ENCODE assay signal across 13 mouse cellular contexts in genomic region chr10:74854991-74855664, GRCm38 (mm10).
DNase-seq lines count a peak whose midpoint lies in the region; ATAC-seq and TF ChIP-seq lines count a peak whose summit lies in the region.
"Had no signal": no experiment of that assay in that cellular context is flagged by ENCODE, and none has a peak within 500 bp of the region (broad histone marks: within the 10 kb centered on the region; RNA-seq: fewer than 3 reads in every experiment).

No protein-coding gene starts in this region.

- TF ChIP-seq CTCF in forebrain, postnatal 0 days (IDR thresholded peaks at IDR 0.05; ENCODE audit: low read depth) = no peak
- TF ChIP-seq CTCF in liver, postnatal 0 days (IDR thresholded peaks at IDR 0.05; ENCODE audit: low read depth) = no peak

- H3K27ac ChIP-seq in forebrain, embryonic 14.5 days (ENCODE audit: low read depth, low read length) = no peak overlapping the region
- H3K27ac ChIP-seq in forebrain, postnatal 0 days (ENCODE audit: low read depth, low read length) = no peak overlapping the region
- no peak overlapping the region for H3K27ac ChIP-seq in midbrain, embryonic 13.5 days
- no peak overlapping the region for H3K27ac ChIP-seq in liver, postnatal 0 days (ENCODE audit: low read depth)
- H3K27ac ChIP-seq in intestine, embryonic 15.5 days = no peak overlapping the region
- H3K27ac ChIP-seq: limb, embryonic 12.5 days had no signal

- ATAC-seq in forebrain, embryonic 14.5 days = peak; percentile 67; the same call in 1 of the 2 replicates
- ATAC-seq in forebrain, postnatal 0 days = no peak
- peak; percentile 83 for ATAC-seq in midbrain, embryonic 13.5 days
- no peak for ATAC-seq in liver, postnatal 0 days
- no peak for ATAC-seq in intestine, embryonic 15.5 days
- ATAC-seq in megakaryocyte progenitor cell, adult 5-6 weeks (replicated peaks; ENCODE audit: poor library complexity) = no peak

- H3K4me2 ChIP-seq in forebrain, embryonic 14.5 days (ENCODE audit: low read length) = no peak overlapping the region
- H3K4me2 ChIP-seq in forebrain, postnatal 0 days (ENCODE audit: low read depth) = no peak overlapping the region
- no peak overlapping the region for H3K4me2 ChIP-seq in midbrain, embryonic 13.5 days (replicated peaks)
- no peak overlapping the region for H3K4me2 ChIP-seq in liver, postnatal 0 days (ENCODE audit: low read depth, low read length)
- H3K4me2 ChIP-seq in intestine, embryonic 15.5 days (replicated peaks) = no peak overlapping the region
- H3K4me2 ChIP-seq: limb, embryonic 12.5 days had no signal

- H3K9ac ChIP-seq in forebrain, embryonic 14.5 days (ENCODE audit: low read length) = no peak overlapping the region
- H3K9ac ChIP-seq in forebrain, postnatal 0 days = no peak overlapping the region
- H3K9ac ChIP-seq in midbrain, embryonic 13.5 days (replicated peaks) = no peak overlapping the region
- H3K9ac ChIP-seq in liver, postnatal 0 days (replicated peaks) = no peak overlapping the region
- no peak overlapping the region for H3K9ac ChIP-seq in intestine, embryonic 15.5 days
- H3K9ac ChIP-seq: limb, embryonic 12.5 days had no signal

- DNase-seq in forebrain, embryonic 14.5 days (ENCODE audit: low spot score) = peak; percentile 54
- no peak for DNase-seq in forebrain, postnatal 0 days
- peak; percentile 25 to 39 for DNase-seq in right cerebral cortex, postnatal 10 days (ENCODE audit: low spot score in 2 of 2)
- DNase-seq in right cerebral cortex, postnatal 14 days = no peak
- no peak for DNase-seq in liver, postnatal 0 days
- DNase-seq: adrenal gland, adult 2 months; heart, postnatal 14 days; kidney, adult 8-10 months; thymus, adult 2 months had no signal

- no peaks in the 10 kb centered on the region for H3K4me1 ChIP-seq in forebrain, embryonic 14.5 days (ENCODE audit: control insufficient read depth, insufficient read depth, low read length)
- H3K4me1 ChIP-seq in forebrain, postnatal 0 days (ENCODE audit: insufficient read depth) = peaks cover 4% of the 10 kb centered on the region; the same call in 1 of the 2 replicates
- H3K4me1 ChIP-seq in midbrain, embryonic 13.5 days (replicated peaks) = peaks cover 17% of the 10 kb centered on the region; the same call in 1 of the 2 replicates
- no peaks in the 10 kb centered on the region for H3K4me1 ChIP-seq in liver, postnatal 0 days (ENCODE audit: insufficient read depth)
- H3K4me1 ChIP-seq in intestine, embryonic 15.5 days (replicated peaks) = no peaks in the 10 kb centered on the region
- H3K4me1 ChIP-seq: limb, embryonic 12.5 days had no signal

- H3K36me3 ChIP-seq in forebrain, embryonic 14.5 days (ENCODE audit: control insufficient read depth, insufficient read depth, low read length) = no peaks in the 10 kb centered on the region
- no peaks in the 10 kb centered on the region for H3K36me3 ChIP-seq in forebrain, postnatal 0 days (ENCODE audit: insufficient read depth)
- no peaks in the 10 kb centered on the region for H3K36me3 ChIP-seq in midbrain, embryonic 13.5 days
- H3K36me3 ChIP-seq in liver, postnatal 0 days (replicated peaks; ENCODE audit: insufficient read depth, low read length) = no peaks in the 10 kb centered on the region
- no peaks in the 10 kb centered on the region for H3K36me3 ChIP-seq in intestine, embryonic 15.5 days
- H3K36me3 ChIP-seq: limb, embryonic 12.5 days had no signal

- no peak overlapping the region for H3K4me3 ChIP-seq in forebrain, embryonic 14.5 days (ENCODE audit: low read depth, low read length)
- H3K4me3 ChIP-seq in forebrain, postnatal 0 days (ENCODE audit: low read depth, low read length) = no peak overlapping the region
- H3K4me3 ChIP-seq in midbrain, embryonic 13.5 days (replicated peaks) = no peak overlapping the region
- no peak overlapping the region for H3K4me3 ChIP-seq in liver, postnatal 0 days (ENCODE audit: low read depth, low read length)
- no peak overlapping the region for H3K4me3 ChIP-seq in intestine, embryonic 15.5 days (replicated peaks)
- H3K4me3 ChIP-seq: limb, embryonic 12.5 days had no signal

- no peak for TF ChIP-seq EP300 in liver, postnatal 0 days (IDR thresholded peaks at IDR 0.05; ENCODE audit: low read depth)

- no peaks in the 10 kb centered on the region for H3K27me3 ChIP-seq in forebrain, embryonic 14.5 days (replicated peaks; ENCODE audit: control insufficient read depth, insufficient read depth, low read length)
- H3K27me3 ChIP-seq in forebrain, postnatal 0 days (ENCODE audit: insufficient read depth, low read length) = no peaks in the 10 kb centered on the region
- H3K27me3 ChIP-seq in midbrain, embryonic 13.5 days = no peaks in the 10 kb centered on the region
- H3K27me3 ChIP-seq in liver, postnatal 0 days (ENCODE audit: insufficient read depth, low read length) = no peaks in the 10 kb centered on the region
- no peaks in the 10 kb centered on the region for H3K27me3 ChIP-seq in intestine, embryonic 15.5 days (replicated peaks)
- H3K27me3 ChIP-seq: limb, embryonic 12.5 days had no signal

- WGBS in forebrain, embryonic 14.5 days = 54% methylated on average over 4 of the region's 4 CpGs
- 45% methylated on average over 4 of the region's 4 CpGs for WGBS in forebrain, postnatal 0 days
- WGBS in midbrain, embryonic 13.5 days = 50% methylated on average over 4 of the region's 4 CpGs
- WGBS in liver, postnatal 0 days (ENCODE audit: insufficient replicate concordance) = 46% methylated on average over 4 of the region's 4 CpGs
- 60% methylated on average over 4 of the region's 4 CpGs for WGBS in intestine, embryonic 15.5 days

- H3K9me3 ChIP-seq in forebrain, embryonic 14.5 days (replicated peaks; ENCODE audit: control insufficient read depth, low read length) = no peaks in the 10 kb centered on the region
- no peaks in the 10 kb centered on the region for H3K9me3 ChIP-seq in forebrain, postnatal 0 days (ENCODE audit: low read length)
- H3K9me3 ChIP-seq in midbrain, embryonic 13.5 days = no peaks in the 10 kb centered on the region
- H3K9me3 ChIP-seq in liver, postnatal 0 days (ENCODE audit: low read length) = no peaks in the 10 kb centered on the region
- no peaks in the 10 kb centered on the region for H3K9me3 ChIP-seq in intestine, embryonic 15.5 days
- H3K9me3 ChIP-seq: limb, embryonic 12.5 days had no signal

Comparison
In these comparisons a context has a peak if more than half of its experiments do, and no peak if none do; other contexts are left out.
1. ATAC-seq: peak in forebrain, embryonic 14.5 days (single experiment) and midbrain, embryonic 13.5 days (single experiment); none in forebrain, postnatal 0 days (single experiment), liver, postnatal 0 days (single experiment), intestine, embryonic 15.5 days (single experiment) and megakaryocyte progenitor cell, adult 5-6 weeks (single experiment).
2. DNase-seq: peak in forebrain, embryonic 14.5 days (single experiment) and right cerebral cortex, postnatal 10 days (2 of 2); none in forebrain, postnatal 0 days (single experiment), right cerebral cortex, postnatal 14 days (single experiment) and liver, postnatal 0 days (single experiment).